Mouse (Mus musculus) CD8-positive naive resting alpha-beta T cell, adult 2 months (primary cell): ENCODE measurements around the gene Ccdc113.

Experiments used
- DNase-seq, 2 experiments: peaks; one replicate each; pipeline ENCODE4 v3.0.0; 2022; ENCODE audit warnings: low read depth in 2 of 2, low spot score in 2 of 2

Gene Ccdc113

DNA sequence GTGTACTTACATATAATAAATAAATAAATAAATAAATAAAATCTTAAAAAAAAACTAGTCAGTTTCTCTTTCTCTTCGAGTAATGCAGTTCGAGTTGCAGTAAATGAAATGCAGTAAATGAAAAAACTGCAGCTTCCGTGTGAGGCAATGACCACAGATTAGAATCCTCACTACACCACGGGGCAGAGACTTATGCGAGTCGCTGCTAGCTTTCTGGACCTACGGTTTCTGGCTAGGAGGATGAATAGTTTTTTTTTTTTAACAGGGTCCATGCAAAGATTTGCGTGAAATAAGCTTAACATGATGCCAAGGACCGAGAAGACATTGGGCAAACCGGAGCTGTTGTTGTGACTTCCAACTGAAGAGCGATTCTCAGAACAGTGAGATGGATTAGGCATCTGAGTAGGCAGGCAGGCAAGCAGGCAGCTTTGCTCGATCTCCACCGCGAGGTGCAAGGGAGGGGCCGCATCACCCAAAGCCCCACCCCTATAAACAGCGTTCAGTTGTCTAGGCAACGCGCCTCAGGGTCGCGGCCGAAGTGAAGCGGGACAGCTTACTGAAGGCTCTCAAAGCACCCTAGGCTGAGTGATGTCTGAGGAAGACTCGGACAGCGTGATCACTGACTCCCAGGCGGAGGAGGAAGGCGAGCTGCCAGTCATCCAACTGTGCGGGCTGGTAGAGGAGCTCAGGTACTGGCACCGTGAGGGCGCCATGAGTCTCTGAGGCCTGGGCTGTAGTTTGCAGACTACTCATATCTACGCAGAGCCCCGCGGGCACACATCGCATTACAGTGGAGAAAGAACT lies at the start of gene Ccdc113:
Gene Ccdc113, plus strand, starts transcription at position 502 of the 804 bp plus-strand sequence.
- peak in 1 of 2 experiments; percentile 2 for DNase-seq

DNA sequence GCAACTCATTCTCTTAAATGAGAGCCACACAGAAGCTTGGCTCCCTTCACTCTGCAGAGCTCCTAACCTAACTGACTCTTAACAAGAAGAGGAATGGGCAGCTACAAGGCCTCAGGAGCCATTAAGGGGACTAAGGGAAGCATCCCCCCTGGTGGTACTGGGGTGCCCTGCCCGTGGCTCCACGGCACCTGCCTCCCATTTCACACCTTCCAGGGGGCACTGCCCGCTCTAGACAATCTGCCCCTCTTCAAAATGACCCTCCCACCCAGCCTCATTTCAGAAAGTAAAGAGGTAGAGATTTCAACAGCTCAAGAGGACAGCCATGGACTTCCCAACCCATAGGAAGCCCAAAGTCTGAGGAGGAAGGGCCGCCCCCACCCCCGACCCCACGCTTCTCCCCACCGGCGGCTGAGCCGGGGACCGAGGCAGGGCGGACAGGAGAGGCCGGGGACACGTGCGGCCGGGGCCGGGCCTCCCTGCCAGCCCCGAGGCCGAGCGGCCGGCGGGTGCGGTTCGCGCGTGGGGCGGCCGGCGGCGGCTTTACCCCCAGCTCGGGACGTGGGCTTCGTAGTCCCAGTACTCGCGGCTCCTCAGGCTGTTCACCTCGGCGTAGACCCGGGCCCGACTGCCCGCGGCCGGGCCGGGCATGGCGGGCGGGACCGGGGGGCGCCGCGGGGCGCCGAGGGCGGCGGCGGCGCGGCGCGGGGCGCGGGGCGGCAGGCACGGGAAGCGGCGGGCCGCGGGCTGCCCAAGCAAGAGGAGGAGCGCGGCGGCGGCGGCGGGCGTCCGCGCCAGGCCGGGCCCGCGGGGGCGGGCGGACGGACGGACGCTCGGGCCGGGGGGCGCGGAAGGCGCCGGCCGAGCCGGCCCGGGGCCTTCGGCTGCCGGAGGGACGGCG lies 45.8 kb upstream of the Ccdc113 start:
- peak; percentile 3 to 15 for DNase-seq

DNA sequence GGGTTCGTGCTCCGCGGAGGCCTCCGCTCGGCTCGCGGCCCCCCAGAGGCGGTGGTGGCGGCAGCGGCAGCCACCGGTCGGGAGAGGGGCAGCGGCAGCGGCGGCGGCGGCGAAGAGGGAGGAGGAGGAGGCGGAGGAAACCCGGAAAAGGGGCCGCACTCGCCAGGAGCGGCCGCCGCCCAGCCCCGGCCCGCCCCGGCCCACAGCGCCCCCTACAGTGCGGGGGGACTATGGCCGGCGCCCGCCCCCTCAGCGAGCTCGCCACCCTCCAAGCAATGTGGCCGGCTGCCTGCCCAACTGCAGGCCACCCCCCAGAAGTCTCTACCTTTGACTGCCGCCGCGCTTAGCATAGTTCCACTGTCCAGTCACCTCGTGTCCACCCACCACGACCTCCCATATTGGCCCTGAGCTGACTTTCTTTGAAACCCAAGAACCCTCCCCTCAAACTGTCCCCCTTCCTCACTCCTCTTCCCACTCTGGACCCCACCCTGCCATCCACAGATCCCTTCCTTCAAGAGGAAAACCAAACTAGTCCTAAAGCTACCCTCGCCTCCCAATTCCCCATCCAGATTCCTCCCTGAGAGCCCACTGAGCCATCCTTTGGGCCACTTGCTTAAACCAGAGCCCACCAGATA lies 45.1 kb upstream of the Ccdc113 start:
- DNase-seq = peak; percentile 81 to 86

DNA sequence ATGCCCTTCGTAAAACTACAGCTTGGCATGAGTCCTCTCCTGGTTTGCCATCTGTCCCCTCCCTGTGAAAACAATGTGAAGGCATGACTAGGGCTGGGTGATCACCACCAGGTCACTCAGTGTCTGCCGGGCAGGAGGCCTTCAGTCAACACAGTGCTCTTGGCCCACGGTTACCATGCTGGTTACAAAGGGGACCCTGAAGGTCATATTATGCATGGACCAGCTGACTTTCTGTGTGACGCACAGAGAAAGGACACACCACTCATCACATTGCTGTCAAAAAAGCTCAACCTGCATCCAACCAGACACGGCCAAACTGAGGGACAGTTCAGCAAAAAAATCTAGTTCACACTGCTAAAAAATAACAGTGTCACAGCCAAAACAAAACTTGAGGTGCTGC lies 43.9 kb upstream of the Ccdc113 start, which contains the start of gene Csnk2a2:
Gene Csnk2a2, minus strand, starts transcription at position 34 of the 400 bp plus-strand sequence.
- no peak for DNase-seq

DNA sequence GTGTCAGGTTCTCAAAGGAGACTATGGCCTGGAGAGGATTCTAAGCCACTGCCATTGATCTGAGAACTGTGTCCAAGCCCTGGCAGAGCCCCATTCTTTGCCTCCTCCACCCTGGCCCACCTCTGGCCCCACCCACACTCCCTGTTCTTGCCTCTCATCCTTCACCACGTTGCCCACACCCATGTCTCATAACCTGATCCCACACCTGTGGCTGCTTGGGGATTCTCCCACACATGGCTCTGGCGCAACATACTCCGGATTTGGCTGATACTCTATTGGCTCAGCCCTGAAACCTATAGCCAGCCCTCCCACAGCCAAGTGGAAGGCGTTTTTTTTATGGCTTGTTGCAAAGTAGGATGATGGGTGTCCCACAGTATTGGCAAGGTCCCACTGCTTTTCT lies 41.8 kb upstream of the Ccdc113 start:
- no peak for DNase-seq

DNA sequence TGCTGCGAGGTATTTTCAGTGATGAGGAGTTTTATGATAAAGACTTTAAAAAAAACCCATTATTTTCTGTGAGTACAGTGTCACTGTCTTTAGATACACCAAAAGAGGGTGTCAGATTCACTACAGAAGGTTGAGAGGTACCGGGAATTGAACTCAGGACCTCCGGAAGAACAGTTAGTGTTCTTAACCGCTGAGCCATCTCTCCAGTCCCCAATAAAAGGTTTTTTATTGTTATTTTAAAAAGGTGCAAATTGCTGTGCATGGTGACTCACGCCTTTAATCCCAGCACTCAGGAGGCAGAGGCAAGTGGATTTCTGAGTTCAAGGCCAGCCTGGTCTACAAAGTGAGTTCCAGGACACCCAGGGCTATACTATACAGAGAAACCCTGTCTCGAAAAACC lies 38.4 kb upstream of the Ccdc113 start:
- no peak for DNase-seq

DNA sequence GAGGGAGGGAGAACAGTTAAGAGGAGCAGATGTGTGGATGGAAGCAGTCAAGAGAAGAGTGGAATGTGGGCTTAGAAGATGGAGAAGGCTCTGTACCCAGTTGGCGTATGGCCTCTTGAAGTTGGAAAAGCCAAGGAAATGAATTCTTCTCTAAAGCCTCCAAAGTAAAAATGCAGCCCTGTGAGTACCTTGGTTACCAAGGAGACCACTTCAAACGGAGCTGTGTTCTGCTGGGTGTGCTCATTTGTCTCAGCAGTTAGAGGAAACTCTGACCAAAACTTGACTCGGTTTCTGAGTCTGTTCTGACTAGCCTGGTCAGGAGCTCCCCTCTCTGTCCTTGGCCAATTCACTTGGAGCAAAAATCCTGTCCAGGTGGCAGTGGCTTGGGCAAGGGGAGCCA lies 37.5 kb upstream of the Ccdc113 start:
- DNase-seq = no peak

DNA sequence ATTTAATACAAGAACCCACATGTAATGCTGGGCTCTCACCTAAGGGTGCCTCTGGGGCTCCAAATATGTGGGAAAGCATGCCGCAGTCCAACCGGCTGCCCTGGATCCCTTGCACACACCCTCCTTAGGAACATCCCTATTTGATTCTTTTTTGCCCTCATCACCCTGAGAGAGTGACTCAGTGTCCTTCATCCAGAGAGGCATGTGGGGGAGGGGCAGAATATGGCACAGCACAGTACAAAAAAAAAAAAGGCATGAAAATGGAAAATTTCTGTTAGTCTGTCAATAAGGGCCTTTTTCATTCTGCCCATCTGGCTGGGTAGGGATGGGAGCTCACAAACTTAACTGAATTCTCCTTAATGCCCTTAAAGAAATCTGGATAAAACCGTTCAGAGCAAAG lies 36.1 kb upstream of the Ccdc113 start:
- no peak for DNase-seq

DNA sequence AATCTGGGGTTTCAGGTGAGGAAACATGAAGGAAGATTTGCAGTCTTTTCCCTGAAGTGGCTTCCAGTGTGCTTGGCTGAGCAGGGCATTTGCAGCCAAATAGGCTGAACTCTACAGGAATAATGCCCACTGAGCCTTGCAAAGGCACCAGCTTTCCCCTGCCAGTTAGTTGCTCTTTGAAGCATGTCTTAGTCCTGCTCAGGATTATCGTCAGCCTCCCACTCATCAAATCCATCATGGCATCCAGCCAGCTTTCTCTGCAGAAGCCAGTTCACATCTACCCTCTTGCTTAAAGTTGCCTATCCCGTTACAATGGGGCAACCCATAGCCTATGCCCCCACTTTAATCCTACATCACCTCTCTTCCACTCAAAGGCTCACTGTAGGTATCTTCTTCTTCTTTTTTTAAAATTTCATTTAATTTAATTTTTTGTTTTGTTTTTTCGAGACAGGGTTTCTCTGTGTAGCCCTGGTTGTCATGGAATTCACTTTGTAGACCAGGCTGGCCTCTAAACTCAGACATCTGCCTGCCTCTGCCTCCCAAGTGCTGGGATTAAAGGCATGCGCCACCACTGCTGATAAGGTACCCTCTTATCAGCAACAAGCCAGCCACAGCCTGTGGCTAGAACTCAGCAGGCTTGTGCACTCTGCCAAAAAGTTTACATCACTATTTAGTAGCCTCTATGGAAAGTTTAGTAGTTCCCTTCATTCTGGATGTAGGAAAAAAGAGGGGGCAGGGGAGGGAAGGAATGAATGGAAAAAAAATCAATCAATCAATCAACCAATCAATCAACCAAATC lies 34.4 kb upstream of the Ccdc113 start:
- no peak for DNase-seq

DNA sequence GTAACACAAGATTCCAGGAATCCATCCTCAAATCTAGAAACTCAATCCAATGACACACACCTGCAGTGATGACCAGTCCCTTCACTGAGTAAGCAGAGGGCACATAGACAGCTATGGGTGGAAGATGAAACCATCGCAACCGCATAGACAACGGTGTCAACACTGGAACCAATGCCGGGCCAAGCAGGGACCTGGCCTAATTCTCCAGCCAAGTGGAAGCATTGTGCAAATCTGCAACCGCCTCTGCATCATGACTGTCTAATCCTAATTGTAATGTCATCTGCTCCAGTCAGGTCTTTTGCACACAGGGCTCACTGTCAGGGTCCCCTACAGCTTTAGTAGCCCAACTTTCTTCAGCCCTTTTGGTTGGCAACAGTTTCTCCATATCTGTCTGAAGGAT lies 33.4 kb upstream of the Ccdc113 start:
- no peak for DNase-seq

DNA sequence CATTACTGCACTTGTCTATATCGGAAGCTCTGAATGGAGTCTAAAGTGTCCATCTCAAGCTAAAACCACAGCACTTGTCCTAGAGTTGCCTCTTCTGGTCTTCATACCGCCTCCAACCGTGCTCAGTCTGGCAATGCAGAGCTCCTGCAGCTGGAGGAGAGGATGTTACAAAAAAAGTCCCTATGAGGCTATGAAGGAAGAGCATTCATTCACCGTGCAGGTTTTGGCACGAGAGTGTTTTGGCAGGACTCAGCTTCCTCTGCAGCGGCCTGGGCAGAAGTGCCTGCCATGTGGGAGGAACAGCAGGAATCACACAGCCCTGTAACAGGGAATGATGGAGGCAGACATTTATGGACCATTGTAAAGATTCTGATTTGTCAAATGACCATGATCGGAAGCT lies 31.5 kb upstream of the Ccdc113 start:
- DNase-seq = no peak

DNA sequence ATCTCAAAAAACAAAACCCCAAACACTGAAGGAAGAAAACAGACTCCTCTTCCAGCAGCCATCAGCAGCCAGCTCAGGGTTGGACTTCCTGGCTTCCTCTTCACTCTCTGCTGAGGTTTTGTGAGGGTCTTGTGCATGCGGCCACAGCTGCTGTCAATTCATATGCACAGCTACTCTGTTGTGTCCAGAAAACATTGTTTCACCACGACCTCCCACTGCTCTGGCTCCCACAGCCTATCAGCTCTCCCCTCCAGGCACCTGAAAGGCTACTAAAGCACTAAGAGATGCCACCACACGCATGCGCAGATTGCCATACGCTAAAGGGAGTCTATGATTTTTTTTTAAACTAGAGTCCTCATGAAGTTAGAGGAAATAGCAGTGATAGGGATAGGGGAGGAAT lies 29.1 kb upstream of the Ccdc113 start:
- DNase-seq = no peak

DNA sequence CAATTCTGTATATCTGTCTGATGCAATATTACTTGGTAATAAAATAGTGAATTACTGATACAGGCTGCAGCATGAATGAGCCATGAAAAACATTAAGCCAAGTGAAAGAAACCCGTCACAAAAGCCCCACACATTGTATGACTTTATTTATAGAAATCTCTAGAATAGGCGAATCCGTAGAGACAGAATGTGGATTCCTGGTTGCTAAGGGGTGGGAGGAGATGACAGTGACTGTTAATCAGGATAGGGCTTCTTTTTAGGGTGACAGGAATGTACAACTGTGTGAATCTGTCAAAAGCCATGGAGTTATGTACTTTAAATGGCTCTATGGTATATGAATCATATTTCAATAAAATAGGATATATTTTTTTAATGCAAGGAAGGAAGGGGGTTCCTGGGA lies 28.3 kb upstream of the Ccdc113 start:
- DNase-seq = no peak

DNA sequence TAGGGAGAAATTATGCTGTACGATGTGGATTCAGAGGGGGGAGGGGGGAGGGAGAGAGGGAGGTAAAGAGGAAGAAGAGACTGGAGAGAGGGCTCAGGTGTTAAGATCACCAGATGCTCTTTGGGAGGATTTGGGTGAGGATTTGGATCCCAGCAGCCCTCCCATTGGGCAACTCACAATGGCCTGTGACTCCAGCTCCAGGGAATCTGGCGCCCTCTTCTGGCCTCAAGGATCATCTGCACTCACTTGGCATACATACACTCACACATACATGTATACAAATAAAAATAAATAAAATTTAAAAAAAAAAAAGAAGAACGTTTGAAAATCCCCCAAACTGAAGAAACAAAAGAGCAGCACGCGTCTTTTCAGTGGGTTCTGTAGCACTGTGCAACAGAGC lies 27.6 kb upstream of the Ccdc113 start:
- no peak for DNase-seq

DNA sequence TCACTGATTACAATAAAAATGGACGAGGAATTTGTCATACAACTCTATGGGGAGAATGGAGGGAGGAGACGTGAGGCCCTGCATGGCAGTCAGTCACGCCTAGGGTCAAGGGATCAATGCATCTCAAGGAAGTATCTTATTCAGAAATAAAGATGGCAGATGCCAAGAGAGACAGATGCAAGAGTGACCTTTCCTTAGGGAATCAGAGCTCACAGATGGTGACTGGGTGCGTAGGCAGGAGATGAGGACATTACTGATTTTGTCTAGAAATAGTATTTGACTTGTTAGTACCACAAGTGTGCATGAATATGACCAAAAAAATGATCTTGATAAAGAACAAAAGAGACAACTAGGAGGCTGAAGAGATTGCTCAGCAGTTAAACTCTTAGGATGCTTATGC lies 21.6 kb upstream of the Ccdc113 start:
- no peak for DNase-seq

DNA sequence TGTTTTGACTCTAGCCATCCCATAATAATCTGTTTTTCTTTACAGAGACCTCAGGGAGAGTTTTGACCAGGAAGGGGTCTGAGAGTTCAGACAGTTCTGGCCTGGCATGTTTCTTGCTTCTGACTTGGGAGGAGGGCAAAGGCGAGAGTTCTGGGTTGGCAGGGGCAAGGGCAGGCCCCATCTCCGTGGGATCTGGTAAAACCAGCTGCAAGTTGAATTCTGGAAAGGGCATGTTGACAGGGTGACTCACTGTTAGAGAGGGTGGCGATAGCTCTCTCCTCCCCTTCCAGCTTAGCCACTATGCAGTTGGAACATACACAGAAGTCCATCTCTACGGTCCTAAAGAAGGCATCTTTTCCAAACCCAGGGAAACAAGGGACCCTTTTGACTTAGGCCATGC lies 20.7 kb upstream of the Ccdc113 start:
- DNase-seq = no peak

DNA sequence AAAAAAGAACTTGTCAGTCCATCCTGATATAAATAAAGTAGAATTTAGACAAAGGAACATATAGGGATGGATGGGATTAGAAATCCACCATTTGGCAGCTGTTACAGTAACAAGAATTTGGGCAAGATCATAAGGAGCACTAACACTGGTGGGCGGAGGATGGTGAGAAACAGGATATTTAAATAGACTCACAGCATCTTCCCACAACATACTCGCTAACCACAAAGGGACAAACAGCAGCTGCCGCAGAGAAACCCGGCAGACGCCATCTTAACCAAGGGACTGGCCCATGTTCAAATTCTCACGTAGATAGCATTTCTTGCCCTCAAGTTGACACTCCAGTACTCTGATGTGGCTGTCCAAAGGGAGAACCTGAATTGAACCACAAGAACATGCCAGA lies 17.0 kb upstream of the Ccdc113 start:
- DNase-seq = no peak

DNA sequence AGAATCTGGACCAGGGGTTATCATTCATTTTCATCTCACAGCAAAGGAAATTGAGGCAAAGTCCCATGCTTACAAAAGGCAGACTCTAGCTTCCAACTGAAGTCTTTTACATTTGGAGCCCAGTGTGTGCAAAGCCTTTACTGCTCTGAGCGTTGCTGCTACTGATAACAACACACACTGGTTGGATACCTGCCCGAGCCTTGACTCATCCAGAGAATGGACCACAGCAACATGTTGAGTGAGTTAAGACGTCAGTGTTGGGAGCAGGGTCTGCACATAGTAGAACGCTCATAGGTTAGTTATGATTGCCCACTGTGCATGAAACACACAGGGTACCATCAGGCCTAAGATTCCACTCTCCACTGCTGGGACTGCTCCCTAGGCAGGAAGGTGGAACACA lies 9.9 kb upstream of the Ccdc113 start:
- DNase-seq = no peak

DNA sequence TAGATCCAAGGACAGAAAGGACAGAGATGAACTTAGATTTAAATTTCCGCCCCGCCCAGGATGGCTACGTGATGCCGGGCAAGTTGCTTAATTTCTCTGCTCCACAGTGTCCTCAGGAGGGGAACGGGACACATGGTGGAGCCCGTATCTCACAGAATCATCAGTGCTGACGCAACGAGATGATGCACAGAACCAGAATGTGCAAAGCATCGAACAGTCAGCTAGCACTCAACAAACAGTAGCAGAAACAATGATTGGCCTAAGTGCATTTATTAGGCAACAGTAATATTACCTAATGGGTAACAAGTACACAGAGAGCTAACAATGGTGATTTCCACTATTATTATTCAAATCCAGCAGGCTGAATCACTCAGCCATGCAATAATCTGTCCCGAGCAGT lies 5.7 kb upstream of the Ccdc113 start:
- no peak for DNase-seq

DNA sequence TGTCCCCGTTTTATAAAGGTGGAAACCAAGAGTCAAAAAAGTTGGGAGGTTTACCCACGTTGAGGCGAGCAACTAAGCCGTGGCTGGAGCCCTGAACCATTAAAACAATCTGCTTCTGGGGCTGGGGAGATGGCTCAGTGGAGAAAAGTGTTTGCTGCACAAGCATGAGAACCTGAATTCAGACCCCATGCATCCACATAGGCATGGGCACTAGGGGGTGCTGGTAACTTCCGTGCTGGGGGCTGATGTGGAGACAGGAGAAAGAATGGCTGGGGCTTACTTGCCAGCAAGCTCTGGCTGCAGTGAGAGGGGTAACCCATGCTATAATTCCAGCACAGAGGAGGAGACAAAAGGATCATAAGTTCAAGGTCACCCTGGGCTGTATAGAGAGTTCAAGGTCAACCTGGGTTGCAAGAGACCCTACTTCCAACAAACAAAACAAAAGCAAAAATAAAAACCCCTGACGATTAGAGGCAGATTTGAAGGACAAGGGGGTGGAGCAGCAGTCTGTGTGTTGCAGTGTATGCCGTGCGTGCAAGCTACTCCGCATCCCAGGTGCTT lies 5.1 kb upstream of the Ccdc113 start:
- DNase-seq = no peak

DNA sequence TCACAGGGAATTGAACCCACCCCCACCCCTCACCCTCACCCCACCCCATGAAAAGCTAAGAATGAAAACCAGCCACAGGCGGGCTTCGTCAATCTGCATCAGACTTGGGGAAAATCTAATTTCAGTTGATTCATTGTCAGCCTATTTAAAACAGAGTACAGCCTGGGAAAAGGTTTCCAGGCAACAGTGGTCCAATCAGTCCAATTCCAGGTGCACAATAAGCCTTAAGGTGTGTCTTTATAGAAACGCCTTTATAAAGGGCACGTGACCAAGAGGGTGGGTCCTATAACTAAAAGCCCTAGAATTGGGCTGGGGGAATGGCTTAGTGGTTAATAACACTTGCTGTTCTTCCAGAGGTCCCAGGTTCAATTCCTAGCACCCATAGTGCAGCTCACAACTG lies 1.7 kb upstream of the Ccdc113 start:
- no peak for DNase-seq
